Mouse (Mus musculus) olfactory bulb, adult 2 months (tissue): ENCODE data around the gene Ada.

Experiments used
- CTCF ChIP-seq: fragments of 200-500 bp; IDR thresholded peaks from 2 replicates; pipeline ENCODE4 v1.5.1; 2012; ENCODE audit warnings: low read depth, mild to moderate bottlenecking, low read length, moderate library complexity; ENCODE audit not compliant: insufficient read depth
- POLR2A ChIP-seq: fragments of 200-500 bp; IDR thresholded peaks from 2 replicates; pipeline ENCODE4 v1.6.1; 2012; ENCODE audit warnings: mild to moderate bottlenecking, low read depth, low read length, moderate library complexity; ENCODE audit not compliant: insufficient read depth

DNA sequence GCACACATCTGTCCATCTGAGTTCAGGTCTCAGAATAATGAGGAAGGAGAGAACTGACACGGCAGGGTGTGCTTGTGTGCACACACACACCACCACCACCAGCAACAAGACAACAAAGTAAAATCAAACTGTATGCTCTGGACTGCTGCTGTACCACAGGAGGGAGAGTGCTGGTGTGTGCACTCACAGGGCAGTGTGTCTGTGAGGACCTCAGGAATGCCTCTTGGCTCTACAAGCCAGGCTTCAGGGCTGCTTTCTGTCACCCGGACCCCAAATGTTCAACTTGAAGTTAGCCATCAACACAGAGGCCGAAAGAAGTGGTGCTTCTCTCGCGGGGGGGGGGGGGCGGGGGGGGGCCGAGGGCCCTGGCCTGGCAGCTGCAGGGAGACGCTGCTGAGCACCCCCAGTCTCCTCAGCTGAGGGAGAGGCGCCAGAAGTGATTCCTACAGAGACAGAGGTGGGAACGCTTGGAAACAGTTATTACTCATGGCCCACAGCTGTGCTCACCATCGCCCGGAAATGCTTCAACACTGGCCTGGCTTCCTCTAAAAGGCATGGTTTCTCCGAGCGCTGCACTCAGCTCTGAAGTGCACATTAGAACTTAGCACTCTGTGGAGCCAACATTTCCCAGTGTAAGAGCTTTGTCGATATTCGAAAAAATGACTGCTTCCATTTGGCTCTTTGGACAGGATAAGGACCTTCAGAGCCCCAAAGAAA is 52.1 kb downstream of the Ada start:
- TF ChIP-seq CTCF: no peak
- TF ChIP-seq POLR2A: no peak
